Mouse (Mus musculus): ENCODE data around the gene Samd14. TPM values are rescaled to one million over a fixed set of nuclear protein-coding genes. Genes with fewer than 3 reads are reported as not detected.
A peak's percentile ranks its signal among the peaks of the same experiment; 100 is the strongest.

Samd14 gene
- polyA plus RNA-seq, 1 experiment: 775 TPM

GRCm38 (mm10) chr11:94988780-94989561 lies 20.7 kb upstream of the Samd14 start:
- H3K27me3 ChIP-seq (replicated peaks): no peaks in the 10 kb centered on the region

GRCm38 (mm10) chr11:94989562-94990017 lies 20.1 kb upstream of the Samd14 start:
- TF ChIP-seq FLI1 (IDR thresholded peaks at IDR 0.05; ENCODE audit: low read length) (peak; percentile 83), GATA1 (IDR thresholded peaks at IDR 0.05; ENCODE audit: borderline replicate concordance, low read length) (no peak)
- H3K4me3 ChIP-seq (replicated peaks): peak overlapping the region; percentile 99
- no peaks in the 10 kb centered on the region for H3K27me3 ChIP-seq (replicated peaks)
- no peaks in the 10 kb centered on the region for H3K9me3 ChIP-seq
- peaks cover 24% of the 10 kb centered on the region for H3K36me3 ChIP-seq (replicated peaks; ENCODE audit: low read length)
- H3K4me1 ChIP-seq: peaks cover 62% of the 10 kb centered on the region

More at GRCm38 (mm10) chr11:94988780-94989561, 20.7 kb upstream of the Samd14 start:
- no peak for TF ChIP-seq FLI1 (IDR thresholded peaks at IDR 0.05; ENCODE audit: low read length)
- no peak for TF ChIP-seq GATA1 (IDR thresholded peaks at IDR 0.05; ENCODE audit: borderline replicate concordance, low read length)
- Histone ChIP-seq H3K4me3 (replicated peaks) (peak overlapping the region; percentile 99), H3K4me1 (peaks cover 60% of the 10 kb centered on the region), H3K9me3 (no peaks in the 10 kb centered on the region), H3K36me3 (replicated peaks; ENCODE audit: low read length) (peaks cover 18% of the 10 kb centered on the region)

GRCm38 (mm10) chr11:94990102-94990748 lies 19.5 kb upstream of the Samd14 start:
- no peaks in the 10 kb centered on the region for H3K9me3 ChIP-seq
- TF ChIP-seq GATA1 (IDR thresholded peaks at IDR 0.05; ENCODE audit: borderline replicate concordance, low read length): no peak
- no peak for TF ChIP-seq FLI1 (IDR thresholded peaks at IDR 0.05; ENCODE audit: low read length)
- no peaks in the 10 kb centered on the region for H3K27me3 ChIP-seq (replicated peaks)
- H3K4me1 ChIP-seq: peaks cover 62% of the 10 kb centered on the region
- peak overlapping the region; percentile 99 for H3K4me3 ChIP-seq (replicated peaks)
- H3K36me3 ChIP-seq (replicated peaks; ENCODE audit: low read length): peaks cover 30% of the 10 kb centered on the region

- Histone ChIP-seq H3K4me1 (peaks cover 67% of the 10 kb centered on the region), H3K36me3 (replicated peaks; ENCODE audit: low read length) (peaks cover 38% of the 10 kb centered on the region), H3K27me3 (replicated peaks) (no peaks in the 10 kb centered on the region), H3K9me3 (no peaks in the 10 kb centered on the region), H3K4me3 (replicated peaks) (peak within 1 kb of the TSS; percentile 99)
- TF ChIP-seq GATA1 (IDR thresholded peaks at IDR 0.05; ENCODE audit: borderline replicate concordance, low read length) (no peak), FLI1 (IDR thresholded peaks at IDR 0.05; ENCODE audit: low read length) (no peak)
Observed at GRCm38 (mm10) chr11:94990749-94991577, 18.7 kb upstream of the Samd14 start, which contains the start of gene Ppp1r9b. Gene Ppp1r9b, plus strand, starts transcription at chr11:94991035.

GRCm38 (mm10) chr11:94991641-94992479 lies 17.8 kb upstream of the Samd14 start:
- H3K27me3 ChIP-seq (replicated peaks): no peaks in the 10 kb centered on the region
- H3K36me3 ChIP-seq (replicated peaks; ENCODE audit: low read length): peaks cover 47% of the 10 kb centered on the region
- no peak for TF ChIP-seq GATA1 (IDR thresholded peaks at IDR 0.05; ENCODE audit: borderline replicate concordance, low read length)
- no peak for TF ChIP-seq FLI1 (IDR thresholded peaks at IDR 0.05; ENCODE audit: low read length)
- H3K4me1 ChIP-seq: peaks cover 68% of the 10 kb centered on the region
- no peaks in the 10 kb centered on the region for H3K9me3 ChIP-seq
- H3K4me3 ChIP-seq (replicated peaks): peak overlapping the region; percentile 99

- Histone ChIP-seq H3K36me3 (replicated peaks; ENCODE audit: low read length) (peaks cover 52% of the 10 kb centered on the region), H3K4me3 (replicated peaks) (peak overlapping the region; percentile 99), H3K4me1 (peaks cover 68% of the 10 kb centered on the region), H3K9me3 (no peaks in the 10 kb centered on the region), H3K27me3 (replicated peaks) (no peaks in the 10 kb centered on the region)
- TF ChIP-seq FLI1 (IDR thresholded peaks at IDR 0.05; ENCODE audit: low read length) (no peak), GATA1 (IDR thresholded peaks at IDR 0.05; ENCODE audit: borderline replicate concordance, low read length) (no peak)
Observed at GRCm38 (mm10) chr11:94992480-94992753, 17.3 kb upstream of the Samd14 start.

GRCm38 (mm10) chr11:94992754-94993606 lies 16.7 kb upstream of the Samd14 start:
- Histone ChIP-seq H3K4me1 (peaks cover 68% of the 10 kb centered on the region), H3K27me3 (replicated peaks) (no peaks in the 10 kb centered on the region), H3K9me3 (no peaks in the 10 kb centered on the region), H3K36me3 (replicated peaks; ENCODE audit: low read length) (peaks cover 58% of the 10 kb centered on the region), H3K4me3 (replicated peaks) (peak overlapping the region; percentile 99)
- TF ChIP-seq FLI1 (IDR thresholded peaks at IDR 0.05; ENCODE audit: low read length) (no peak), GATA1 (IDR thresholded peaks at IDR 0.05; ENCODE audit: borderline replicate concordance, low read length) (no peak)

- H3K36me3 ChIP-seq (replicated peaks; ENCODE audit: low read length): peaks cover 71% of the 10 kb centered on the region
- H3K4me3 ChIP-seq (replicated peaks): peak overlapping the region; percentile 99
- no peak for TF ChIP-seq GATA1 (IDR thresholded peaks at IDR 0.05; ENCODE audit: borderline replicate concordance, low read length)
- no peak for TF ChIP-seq FLI1 (IDR thresholded peaks at IDR 0.05; ENCODE audit: low read length)
- peaks cover 68% of the 10 kb centered on the region for H3K4me1 ChIP-seq
- no peaks in the 10 kb centered on the region for H3K9me3 ChIP-seq
- H3K27me3 ChIP-seq (replicated peaks): no peaks in the 10 kb centered on the region
Observed at GRCm38 (mm10) chr11:94994208-94994814, 15.4 kb upstream of the Samd14 start.
